In the genomic region with DNA sequence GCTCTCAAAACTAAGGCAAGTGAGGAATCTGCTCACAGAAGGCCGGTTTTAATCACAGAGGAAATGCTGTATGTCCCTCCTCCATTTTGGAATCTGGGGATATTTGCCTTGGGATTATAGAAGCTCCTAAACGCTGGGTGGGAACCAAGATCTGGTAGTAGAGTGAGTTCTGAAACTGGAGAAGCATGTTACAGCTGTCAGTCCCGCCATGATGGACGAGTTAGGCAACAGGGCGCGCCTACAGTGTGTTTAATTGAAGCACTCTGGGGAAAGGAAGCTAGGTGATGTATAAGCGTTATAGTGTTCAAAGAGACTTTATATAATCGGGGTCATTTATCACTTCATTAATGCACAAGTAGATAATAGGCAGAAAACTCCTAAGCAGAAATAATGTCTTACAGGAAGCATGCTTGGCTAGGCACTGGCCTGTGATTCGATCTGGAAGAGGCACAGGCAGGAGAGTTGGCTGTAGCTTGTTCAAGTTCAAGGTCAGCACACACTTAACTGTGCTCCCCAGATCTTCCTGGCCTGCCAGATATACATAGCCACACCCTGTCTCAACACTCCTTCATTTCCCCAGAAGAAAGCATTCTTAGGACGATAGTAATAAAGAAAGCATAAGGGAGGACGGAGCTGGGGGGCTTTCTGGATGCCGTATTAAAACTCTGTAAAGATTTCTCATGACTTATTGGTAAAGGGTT, we compare ENCODE assay signal across 14 mouse cellular contexts. TPM values are rescaled to one million over a fixed set of nuclear protein-coding genes. Genes with fewer than 3 reads are reported as not detected.
DNase-seq lines count a peak whose midpoint lies in the region; ATAC-seq and TF ChIP-seq lines count a peak whose summit lies in the region.
"Had no signal": no experiment of that assay in that cellular context is flagged by ENCODE, and none has a peak within 500 bp of the region (broad histone marks: within the 10 kb centered on the region; RNA-seq: fewer than 3 reads in every experiment).

No protein-coding gene starts in this region.

- 64% methylated on average over 12 of the region's 12 CpGs for WGBS in intestine, embryonic 16.5 days
- 88% methylated on average over 12 of the region's 12 CpGs for WGBS in midbrain, embryonic 11.5 days

- no peak overlapping the region for H3K4me2 ChIP-seq in intestine, embryonic 16.5 days (ENCODE audit: low read depth, low read length)
- H3K4me2 ChIP-seq in midbrain, embryonic 11.5 days = no peak overlapping the region
- H3K4me2 ChIP-seq: forebrain, embryonic 13.5 days; midbrain, embryonic 13.5 days had no signal

- peaks cover 8% of the 10 kb centered on the region for H3K27me3 ChIP-seq in G1E (ENCODE audit: insufficient read depth, low read length)
- no peaks in the 10 kb centered on the region for H3K27me3 ChIP-seq in intestine, embryonic 16.5 days (replicated peaks; ENCODE audit: control insufficient read depth, insufficient read depth, low read length)
- no peaks in the 10 kb centered on the region for H3K27me3 ChIP-seq in midbrain, embryonic 11.5 days (ENCODE audit: control insufficient read depth, insufficient read depth, low read length)
- H3K27me3 ChIP-seq: forebrain, embryonic 13.5 days; midbrain, embryonic 13.5 days had no signal

- no peak for TF ChIP-seq CTCF in G1E (IDR thresholded peaks at IDR 0.05; ENCODE audit: low read depth, low read length)

- H3K27ac ChIP-seq in intestine, embryonic 16.5 days (ENCODE audit: low read length) = no peak overlapping the region
- H3K27ac ChIP-seq in midbrain, embryonic 11.5 days (ENCODE audit: low read depth, low read length) = no peak overlapping the region
- H3K27ac ChIP-seq: forebrain, embryonic 13.5 days; kidney, postnatal 0 days; midbrain, embryonic 13.5 days had no signal

- no peak overlapping the region for H3K9ac ChIP-seq in intestine, embryonic 16.5 days (ENCODE audit: low read depth, low read length)
- no peak overlapping the region for H3K9ac ChIP-seq in midbrain, embryonic 11.5 days (ENCODE audit: low read length)
- H3K9ac ChIP-seq: forebrain, embryonic 13.5 days; midbrain, embryonic 13.5 days had no signal

- ATAC-seq in G1E (ENCODE audit: extremely low read depth, insufficient number of reproducible peaks, low FRiP score, poor library complexity, severe bottlenecking) = peak; percentile 41; the same call in 1 of the 2 replicates
- ATAC-seq in intestine, embryonic 16.5 days = peak; percentile 79
- peak; percentile 97 for ATAC-seq in megakaryocyte progenitor cell, adult 5-6 weeks (replicated peaks; ENCODE audit: poor library complexity)
- ATAC-seq in midbrain, embryonic 11.5 days (ENCODE audit: low FRiP score) = no peak
- ATAC-seq in monocyte, adult 5-6 weeks (replicated peaks; ENCODE audit: insufficient number of reproducible peaks, low FRiP score, low TSS enrichment, poor library complexity, severe bottlenecking) = no peak
- ATAC-seq: forebrain, embryonic 13.5 days; hindbrain, embryonic 16.5 days; midbrain, embryonic 13.5 days had no signal

- H3K9me3 ChIP-seq in G1E (replicated peaks) = no peaks in the 10 kb centered on the region
- H3K9me3 ChIP-seq in intestine, embryonic 16.5 days (ENCODE audit: control insufficient read depth, low read length) = no peaks in the 10 kb centered on the region
- H3K9me3 ChIP-seq in midbrain, embryonic 11.5 days (ENCODE audit: control insufficient read depth, low read length) = no peaks in the 10 kb centered on the region
- H3K9me3 ChIP-seq: forebrain, embryonic 13.5 days; midbrain, embryonic 13.5 days had no signal

- H3K4me3 ChIP-seq in G1E (ENCODE audit: low read depth, low read length) = no peak overlapping the region
- H3K4me3 ChIP-seq in intestine, embryonic 16.5 days (ENCODE audit: low read length) = no peak overlapping the region
- no peak overlapping the region for H3K4me3 ChIP-seq in midbrain, embryonic 11.5 days (ENCODE audit: low read depth, low read length)
- H3K4me3 ChIP-seq: forebrain, embryonic 13.5 days; midbrain, embryonic 13.5 days had no signal

- peaks cover 4% of the 10 kb centered on the region for H3K36me3 ChIP-seq in G1E (replicated peaks)
- H3K36me3 ChIP-seq in intestine, embryonic 16.5 days (ENCODE audit: control insufficient read depth, insufficient read depth, low read length) = no peaks in the 10 kb centered on the region
- no peaks in the 10 kb centered on the region; the same call in 1 of the 2 replicates for H3K36me3 ChIP-seq in midbrain, embryonic 11.5 days (ENCODE audit: control insufficient read depth, insufficient read depth, low read length)

- H3K4me1 ChIP-seq in G1E (ENCODE audit: insufficient read depth, low read depth, low read length) = peaks cover 12% of the 10 kb centered on the region
- H3K4me1 ChIP-seq in intestine, embryonic 16.5 days (ENCODE audit: control insufficient read depth, insufficient read depth, low read length) = 0 out of 2 replicates have a peak, but pooled peaks cover 2% of the 10 kb centered on the region
- H3K4me1 ChIP-seq in midbrain, embryonic 11.5 days (ENCODE audit: control insufficient read depth, insufficient read depth, low read length) = no peaks in the 10 kb centered on the region
- H3K4me1 ChIP-seq: forebrain, embryonic 13.5 days; midbrain, embryonic 13.5 days had no signal

- DNase-seq in A20 (ENCODE audit: low read depth, low spot score) = peak; percentile 42
- DNase-seq in G1E (ENCODE audit: low spot score) = no peak
- no peak for DNase-seq in midbrain, embryonic 11.5 days (ENCODE audit: low spot score, missing footprints)
- no peak for DNase-seq in lung, postnatal 10 days
- DNase-seq: heart, postnatal 36 days; lung, postnatal 14 days; thymus, adult 2 months had no signal

RNA-seq across cellular contexts. Expression of gene Kif14, which starts 21.4 kb away (rescaled TPM):
- total RNA-seq in G1E (2014; fragmentation: Nextera tagmentation) = 53.3 and 56.7 TPM in 2 replicates
- 29.5 and 33.9 TPM in 2 replicates for total RNA-seq in G1E (2017)
- polyA plus RNA-seq in G1E (2012) = 1.4 and 1.9 TPM in 2 replicates
- polyA plus RNA-seq in intestine, embryonic 16.5 days (2015; fragmentation: Nextera tagmentation; extraction: Ambion mirVana) = 2.5 and 2.7 TPM in 2 replicates
- 13.8 and 17.5 TPM in 2 replicates for total RNA-seq in megakaryocyte progenitor cell, adult 5-6 weeks (2015)
- total RNA-seq in megakaryocyte progenitor cell, adult 5-6 weeks (2017) = 20.9 and 22.2 TPM in 2 replicates
- polyA plus RNA-seq in midbrain, embryonic 11.5 days (2014; fragmentation: Nextera tagmentation; extraction: Ambion mirVana) = 7.4 and 8.0 TPM in 2 replicates
- 0.78 TPM in 1 of 3 replicates, not detected in the others for total RNA-seq in monocyte, adult 5-6 weeks (2017)

RNA-seq across cellular contexts. Expression of gene Ddx59, which starts 29.6 kb away (rescaled TPM):
- 26.7 and 26.8 TPM in 2 replicates for total RNA-seq in G1E (2014; fragmentation: Nextera tagmentation)
- 23.9 and 24.3 TPM in 2 replicates for total RNA-seq in G1E (2017)
- 1.3 and 2.7 TPM in 2 replicates for polyA plus RNA-seq in G1E (2012)
- 10.1 and 12.3 TPM in 2 replicates for polyA plus RNA-seq in intestine, embryonic 16.5 days (2015; fragmentation: Nextera tagmentation; extraction: Ambion mirVana)
- total RNA-seq in megakaryocyte progenitor cell, adult 5-6 weeks (2015) = 7.2 and 9.8 TPM in 2 replicates
- total RNA-seq in megakaryocyte progenitor cell, adult 5-6 weeks (2017) = 8.4 and 11.8 TPM in 2 replicates
- polyA plus RNA-seq in midbrain, embryonic 11.5 days (2014; fragmentation: Nextera tagmentation; extraction: Ambion mirVana) = 20.3 and 20.5 TPM in 2 replicates
- 12.1 to 24.9 TPM (median 14.9 TPM) in 3 replicates for total RNA-seq in monocyte, adult 5-6 weeks (2017)

Comparison
In these comparisons a context has a peak if more than half of its experiments do, and no peak if none do; other contexts are left out.
1. ATAC-seq: peak in G1E (single experiment), intestine, embryonic 16.5 days (single experiment) and megakaryocyte progenitor cell, adult 5-6 weeks (single experiment); none in midbrain, embryonic 11.5 days (single experiment) and monocyte, adult 5-6 weeks (single experiment).